Mouse (Mus musculus): ENCODE measurements around the gene Dlk1.

DNA sequence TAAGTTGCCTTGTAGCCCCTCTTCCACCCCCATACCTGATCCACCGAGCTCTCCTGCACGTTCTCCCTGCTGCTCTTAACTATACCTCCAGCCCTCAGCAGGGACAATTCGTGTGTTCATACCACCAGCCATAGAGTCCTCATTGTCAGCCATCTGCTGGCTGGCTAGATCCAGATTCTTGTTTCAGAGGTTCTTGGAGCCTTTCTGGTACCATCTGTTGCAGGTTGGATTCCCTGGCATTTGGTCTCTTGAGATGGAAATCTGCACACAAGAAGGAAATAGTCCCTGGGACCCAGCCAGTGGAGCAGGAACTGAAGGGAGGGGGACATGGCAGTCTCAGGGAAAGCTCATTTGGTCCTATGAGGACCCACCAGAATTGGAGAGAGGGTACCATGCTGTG, 39.1 kb downstream of the Dlk1 start:
- no peak for TF ChIP-seq CTCF (IDR thresholded peaks at IDR 0.05; ENCODE audit: insufficient read depth, low read length)
- TF ChIP-seq POLR2A (IDR thresholded peaks at IDR 0.05; ENCODE audit: borderline replicate concordance, extremely low read depth, low read depth, low read length): no peak
